Comparison of ENCODE assay signal across 8 mouse cellular contexts in the genomic region with DNA sequence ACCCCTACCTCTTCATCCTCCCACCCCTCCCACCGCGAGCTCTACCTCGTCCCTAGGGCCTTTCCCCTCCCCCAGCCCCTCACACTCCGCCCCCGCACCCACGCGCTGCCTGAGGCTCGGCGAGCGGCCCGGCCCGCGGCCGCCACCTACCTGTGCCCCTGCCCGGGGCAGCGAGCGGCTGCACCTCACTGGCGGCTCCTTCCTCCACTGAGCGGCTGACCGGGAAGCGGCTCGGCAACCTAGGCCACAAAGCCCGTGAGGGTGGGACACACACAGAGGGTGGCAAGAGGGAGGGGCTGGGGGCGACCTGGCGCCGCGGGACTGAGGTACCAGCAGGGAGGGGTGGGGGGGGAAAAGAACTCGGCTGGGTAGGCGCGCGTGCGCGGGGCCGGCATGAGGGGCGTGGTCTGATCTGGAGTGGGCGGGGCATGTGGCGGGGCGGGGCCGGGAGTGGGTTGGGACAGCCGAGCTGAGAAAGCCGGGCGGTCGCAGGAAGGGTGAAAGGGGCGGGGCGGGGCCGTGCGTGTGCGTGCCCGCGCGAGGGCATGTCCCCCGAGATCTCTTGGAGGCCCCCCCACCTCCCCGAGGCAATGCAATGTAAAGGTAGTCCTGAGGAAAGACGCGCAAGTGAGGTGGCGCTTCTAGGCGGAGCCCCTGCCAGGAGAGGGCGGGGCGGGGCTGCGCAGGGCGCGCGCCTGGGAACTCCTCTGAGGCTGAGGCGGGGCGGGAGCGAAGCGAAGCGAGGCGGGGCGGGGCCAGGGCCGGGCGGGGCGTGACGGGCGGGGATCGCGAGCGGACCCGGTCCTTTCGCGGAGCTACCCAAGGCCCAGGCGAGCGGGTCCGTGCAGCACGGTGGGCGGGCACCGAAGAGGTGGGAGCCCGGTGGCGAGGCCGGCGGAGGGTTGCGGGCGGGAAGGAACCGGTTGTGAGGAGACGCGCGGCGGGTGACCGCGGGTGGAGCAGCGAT. TPM values are rescaled to one million over a fixed set of nuclear protein-coding genes. Genes with fewer than 3 reads are reported as not detected.
DNase-seq lines count a peak whose midpoint lies in the region; ATAC-seq and TF ChIP-seq lines count a peak whose summit lies in the region.

A gene (minus strand): TSS at position 408 of the 967 bp plus-strand sequence.
A gene (plus strand): TSS at position 469 of the 967 bp plus-strand sequence.

- TF ChIP-seq POLR2A in lung, adult 2 months (IDR thresholded peaks at IDR 0.05; ENCODE audit: borderline replicate concordance, extremely low read depth, low read depth, low read length) = no peak

- no peaks in the 10 kb centered on the region for H3K36me3 ChIP-seq in ES-E14 (ENCODE audit: control insufficient read depth, insufficient read depth, low read length, poor library complexity, severe bottlenecking)
- no peaks in the 10 kb centered on the region for H3K36me3 ChIP-seq in forebrain, embryonic 15.5 days

- peak; percentile 97 for ATAC-seq in forebrain, embryonic 15.5 days (replicated peaks)
- peak; percentile 86 for ATAC-seq in neutrophil, adult 5-6 weeks (ENCODE audit: extremely low read depth, insufficient number of reproducible peaks, low FRiP score, poor library complexity, severe bottlenecking)

- H3K4me2 ChIP-seq in forebrain, embryonic 15.5 days (replicated peaks) = peak within 1 kb of the TSS; percentile 68

- peak within 1 kb of the TSS; percentile 95 for H3K9ac ChIP-seq in ES-E14 (ENCODE audit: insufficient read depth, low read depth, low read length, poor library complexity, severe bottlenecking)
- H3K9ac ChIP-seq in forebrain, embryonic 15.5 days (replicated peaks) = peak within 1 kb of the TSS; percentile 93

- under 1% methylated on average over 90 of the region's 101 CpGs for whole genome bisulfite sequencing in forebrain, embryonic 15.5 days
- WGBS in lung, adult 2 months = 1% methylated on average over 93 of the region's 101 CpGs

- TF ChIP-seq CTCF in lung, adult 2 months (IDR thresholded peaks at IDR 0.05; ENCODE audit: insufficient read depth, low read length) = no peak

- no peaks in the 10 kb centered on the region for H3K27me3 ChIP-seq in forebrain, embryonic 15.5 days

- in situ Hi-C loops in ES-E14 (cut with MboI; ENCODE audit: low sequenced_read_pairs in 2 of 2, unreplicated experiment in 2 of 2) = no loop called here

- DNase-seq in ES-E14 (ENCODE audit: low read depth, low spot score) = peak; percentile 83
- DNase-seq in cerebellum, adult 11-12 months = peak; percentile 97
- peak; percentile 85 for DNase-seq in heart, postnatal 25 days (ENCODE audit: low spot score)
- peak; percentile 88 to 94 for DNase-seq in layer of hippocampus, adult 18-20 months (ENCODE audit: low spot score in 2 of 2)
- DNase-seq in lung, adult 2 months = peak; percentile 87
- DNase-seq in thymus, adult 18-20 months = peak; percentile 95 to 97

- no peaks in the 10 kb centered on the region for H3K9me3 ChIP-seq in ES-E14 (ENCODE audit: control insufficient read depth, insufficient read depth, low read depth, low read length)
- H3K9me3 ChIP-seq in forebrain, embryonic 15.5 days = no peaks in the 10 kb centered on the region

- 0 out of 4 replicates have a peak, but pooled peaks cover 0 to 3% of the 10 kb centered on the region in 2 experiments for H3K4me1 ChIP-seq in ES-E14 (ENCODE audit: control insufficient read depth in 2 of 2, insufficient read depth in 2 of 2, low read length in 2 of 2, poor library complexity in 1 of 2)
- peaks cover 34% of the 10 kb centered on the region for H3K4me1 ChIP-seq in forebrain, embryonic 15.5 days
- peaks cover 3% of the 10 kb centered on the region; the same call in 1 of the 2 replicates for H3K4me1 ChIP-seq in lung, adult 2 months (ENCODE audit: control insufficient read depth, insufficient read depth, low read length)

- H3K27ac ChIP-seq in ES-E14 (ENCODE audit: insufficient read depth, low read depth, low read length, poor library complexity, severe bottlenecking) = peak within 1 kb of the TSS; percentile 75
- peak within 1 kb of the TSS; percentile 86 for H3K27ac ChIP-seq in forebrain, embryonic 15.5 days (replicated peaks)

- peak within 1 kb of the TSS; percentile 96 for H3K4me3 ChIP-seq in ES-E14 (ENCODE audit: insufficient read depth in 1 of 2, low read depth in 1 of 2, low read length in 2 of 2, poor library complexity in 1 of 2, severe bottlenecking in 1 of 2)
- peak within 1 kb of the TSS; percentile 86 for H3K4me3 ChIP-seq in forebrain, embryonic 15.5 days
- peak within 1 kb of the TSS; percentile 83 for H3K4me3 ChIP-seq in lung, adult 2 months (replicated peaks; ENCODE audit: extremely low read depth, low read depth, low read length)

- intact Hi-C loops in heart, postnatal 25 days (cut with DNase I) = loop anchor here (2.0 to 5.0 kb wide), 3 partner anchors 61 to 114 kb away; a partner anchor contains a TSS

TF ChIP-seq in ES-E14, 5 proteins besides CTCF, POLR2A, EP300 and RAD21:
- TF ChIP-seq ZC3H11A (IDR thresholded peaks at IDR 0.05; ENCODE audit: borderline replicate concordance, low read depth, low read length) (no peak), MAFK (IDR thresholded peaks at IDR 0.05; ENCODE audit: insufficient read depth, low read depth, low read length) (no peak)

RNA-seq across cellular contexts. Expression of the first gene that starts in this region (rescaled TPM):
- total RNA-seq in ES-E14 (2012; rRNA removed) = 14.4 and 24.0 TPM in 2 replicates
- polyA plus RNA-seq in forebrain, embryonic 15.5 days (2015; fragmentation: Nextera tagmentation; extraction: Ambion mirVana) = 57.4 and 57.7 TPM in 2 replicates
- 10 to 100 TPM; 10.7 to 13.3 TPM for total RNA-seq in heart, postnatal 25 days (2021)
- 10 to 100 TPM; 35.7 to 37.7 TPM for total RNA-seq in layer of hippocampus, adult 18-20 months (2021)
- 9.0 and 10.6 TPM in 2 replicates for polyA plus RNA-seq in lung, adult 2 months (2012; rRNA removed)
- 6.1 and 7.9 TPM in 2 replicates for total RNA-seq in neutrophil, adult 5-6 weeks (2017)

RNA-seq across cellular contexts. Expression of the second gene that starts in this region (rescaled TPM):
- total RNA-seq in ES-E14 (2012; rRNA removed) = 6.4 and 9.4 TPM in 2 replicates
- 37.1 and 41.7 TPM in 2 replicates for polyA plus RNA-seq in forebrain, embryonic 15.5 days (2015; fragmentation: Nextera tagmentation; extraction: Ambion mirVana)
- 10 to 100 TPM; 10.5 to 13.0 TPM for total RNA-seq in heart, postnatal 25 days (2021)
- 10 to 100 TPM; 21.8 to 23.0 TPM for total RNA-seq in layer of hippocampus, adult 18-20 months (2021)
- polyA plus RNA-seq in lung, adult 2 months (2012; rRNA removed) = 2.4 and 4.2 TPM in 2 replicates
- 5.5 and 11.1 TPM in 2 replicates for total RNA-seq in neutrophil, adult 5-6 weeks (2017)

Comparison
In these comparisons a context has a peak if more than half of its experiments do, and no peak if none do; other contexts are left out.
1. Peak in every context shown above with its lines: DNase-seq, ATAC-seq, H3K4me3 ChIP-seq and H3K27ac ChIP-seq.